Mouse (Mus musculus): ENCODE measurements around the gene Gja3.

DNA sequence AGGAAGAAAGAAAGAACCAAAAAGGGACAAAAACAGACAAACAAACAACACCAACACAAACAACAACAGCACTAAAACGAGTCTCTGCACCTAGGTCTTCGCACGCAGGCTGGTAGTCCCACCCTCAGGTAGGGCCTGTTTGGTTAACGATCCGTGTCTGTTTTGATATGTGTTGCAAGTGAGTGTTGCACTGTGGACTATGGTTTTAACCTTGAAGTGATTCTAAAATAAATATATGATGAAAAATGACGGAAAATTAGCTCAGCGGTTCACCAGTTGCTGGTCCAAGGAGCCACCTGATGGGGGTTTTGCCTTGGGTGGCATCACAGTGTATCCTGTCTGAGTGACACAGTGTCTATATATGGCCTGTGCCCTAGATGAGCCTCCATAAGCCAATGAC is 43.7 kb upstream of the Gja3 start:
- TF ChIP-seq CTCF (IDR thresholded peaks at IDR 0.05), result no peak
- no peak for TF ChIP-seq POLR2A (IDR thresholded peaks at IDR 0.05; ENCODE audit: insufficient read depth, low read depth, low read length)
- TF ChIP-seq EP300 (IDR thresholded peaks at IDR 0.05; ENCODE audit: insufficient read depth, low read depth, low read length), result no peak

Measured in heart, adult 2 months (tissue).